Mouse (Mus musculus): ENCODE data around the gene Slitrk3.

DNA sequence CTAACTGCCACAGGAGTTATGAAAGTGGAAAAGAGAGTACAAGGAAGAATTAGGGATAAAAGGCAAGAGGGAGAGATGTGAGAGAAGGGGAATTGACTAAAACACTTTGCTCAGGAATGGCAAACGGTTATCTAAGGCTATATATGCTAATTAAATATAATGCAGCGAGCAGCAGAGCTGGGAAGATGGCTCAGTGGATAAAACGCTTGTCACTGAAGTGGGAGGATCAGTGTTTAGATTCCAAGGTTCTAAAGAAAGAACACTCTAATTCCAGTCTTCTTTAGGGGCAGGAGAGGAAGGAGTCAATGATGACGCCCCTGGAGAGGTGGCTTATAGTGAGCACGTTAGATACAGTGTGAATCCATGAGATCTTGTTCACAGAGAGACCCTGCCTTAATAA lies 27.0 kb upstream of the Slitrk3 start:
- TF ChIP-seq EP300 (IDR thresholded peaks at IDR 0.05; ENCODE audit: low read depth) (no peak), CTCF (IDR thresholded peaks at IDR 0.05; ENCODE audit: low read depth) (no peak)
